In genomic region chr9:89875551-89875950, GRCm38 (mm10) we compare ENCODE assay signal across 23 mouse cellular contexts. TPM values are rescaled to one million over a fixed set of nuclear protein-coding genes. Genes with fewer than 3 reads are reported as not detected.
"Had no signal": no experiment of that assay in that cellular context is flagged by ENCODE, and none has a peak within 500 bp of the region (broad histone marks: within the 10 kb centered on the region; RNA-seq: fewer than 3 reads in every experiment).

No protein-coding gene starts in this region.

- H3K9ac ChIP-seq: limb, embryonic 12.5 days; limb, embryonic 15.5 days; liver, embryonic 14.5 days; liver, postnatal 0 days; lung, embryonic 14.5 days; neural tube, embryonic 13.5 days; stomach, embryonic 15.5 days had no signal

- H3K9me3 ChIP-seq: limb, embryonic 15.5 days; stomach, embryonic 15.5 days had no signal

- H3K4me3 ChIP-seq: limb, embryonic 12.5 days; limb, embryonic 15.5 days; myocyte; neural tube, embryonic 13.5 days; stomach, embryonic 15.5 days had no signal

- DNase-seq: kidney, adult 18-20 months; kidney, adult 9 months; kidney, postnatal 14 days; kidney, postnatal 4 days; layer of hippocampus, adult 9-11 months; liver, postnatal 0 days; lung, embryonic 14.5 days; midbrain, embryonic 14.5 days; retina, postnatal 1 day; right cerebral cortex, postnatal 25 days; spleen, adult 18-20 months; thymus, postnatal 25 days had no signal

- H3K36me3 ChIP-seq: limb, embryonic 12.5 days; limb, embryonic 15.5 days; neural tube, embryonic 13.5 days; stomach, embryonic 15.5 days had no signal

- ATAC-seq: liver, postnatal 0 days; lung, postnatal 0 days had no signal

- H3K4me1 ChIP-seq: limb, embryonic 12.5 days; neural tube, embryonic 13.5 days; stomach, embryonic 15.5 days had no signal

- H3K4me2 ChIP-seq: limb, embryonic 12.5 days; limb, embryonic 15.5 days; liver, embryonic 11.5 days; lung, embryonic 14.5 days; neural tube, embryonic 13.5 days; stomach, embryonic 15.5 days had no signal

- H3K27ac ChIP-seq: limb, embryonic 12.5 days; limb, embryonic 15.5 days; liver, embryonic 14.5 days; macrophage; neural tube, embryonic 13.5 days; stomach, embryonic 15.5 days had no signal

RNA-seq across cellular contexts. Expression of gene Rasgrf1, which starts 34.2 kb away (rescaled TPM):
- total RNA-seq: megakaryocyte, adult 5-6 weeks; neutrophil, adult 5-6 weeks had no signal
- polyA plus RNA-seq: liver, embryonic 11.5 days; macrophage; myocyte had no signal
